Mouse (Mus musculus) C2C12 (cell line): Measurements from ENCODE around the gene Tnfrsf8. TPM values are rescaled to one million over a fixed set of nuclear protein-coding genes. Genes with fewer than 3 reads are reported as not detected.

Source experiments
- H3K27me3 ChIP-seq: one replicate; pipeline ENCODE4 v1.6.1; 2011; ENCODE audit not compliant: control insufficient read depth, insufficient read depth, insufficient read length
- H3K36me3 ChIP-seq: one replicate; pipeline ENCODE4 v1.6.1; 2011; ENCODE audit not compliant: control insufficient read depth, insufficient read depth
- H3K4me3 ChIP-seq: one replicate; pipeline ENCODE4 v1.5.1; 2011; ENCODE audit warnings: mild to moderate bottlenecking, control low read depth; ENCODE audit not compliant: poor library complexity, insufficient read depth, severe bottlenecking
- H3K79me2 ChIP-seq: one replicate; pipeline ENCODE4 v1.6.1; 2011; ENCODE audit not compliant: control insufficient read depth, insufficient read depth
- H3K79me3 ChIP-seq: one replicate; pipeline ENCODE4 v1.6.1; 2011; ENCODE audit warnings: low read depth, control low read depth
- H3ac ChIP-seq: one replicate; pipeline ENCODE3; 2011; ENCODE audit warnings: low read depth; ENCODE audit not compliant: control insufficient read depth, insufficient read length
- CEBPB ChIP-seq: IDR thresholded peaks from one replicate; pipeline ENCODE4 v1.6.1; 2011; ENCODE audit warnings: low read depth, mild to moderate bottlenecking, control low read depth, moderate library complexity
- CTCF ChIP-seq: IDR thresholded peaks from one replicate; pipeline ENCODE4 v1.5.1; 2011; ENCODE audit not compliant: control insufficient read depth, insufficient read depth, insufficient read length
- FOSL1 ChIP-seq: IDR thresholded peaks from one replicate; pipeline ENCODE4 v1.8.0; 2011; ENCODE audit warnings: mild to moderate bottlenecking, low read length; ENCODE audit not compliant: poor library complexity, insufficient read depth, severe bottlenecking
- MAX ChIP-seq: IDR thresholded peaks from one replicate; pipeline ENCODE4 v1.6.1; 2011; ENCODE audit warnings: mild to moderate bottlenecking, control low read depth
- MYOD1 ChIP-seq: IDR thresholded peaks from one replicate; pipeline ENCODE4 v1.6.1; 2011; ENCODE audit warnings: low read depth; ENCODE audit not compliant: control insufficient read depth, insufficient read length
- MYOG ChIP-seq: IDR thresholded peaks from one replicate; pipeline ENCODE4 v1.6.1; 2011; ENCODE audit not compliant: control insufficient read depth, insufficient read length; ENCODE audit errors: extremely low read depth
- USF1 ChIP-seq: IDR thresholded peaks from one replicate; pipeline ENCODE4 v1.6.1; 2011; ENCODE audit warnings: low read depth, mild to moderate bottlenecking, control low read depth, moderate library complexity
- polyA plus RNA-seq: library from polyadenylated mRNA; unstranded; fragments of >200 nt; fragmentation: generic; extraction: Trizol; gene quantifications from one replicate; pipeline ENCODE4 v1.2.1, GENCODE M21; 2012; ENCODE audit warnings: missing spikeins

Tnfrsf8 gene
- polyA plus RNA-seq, 1 experiment, result not detected

DNA sequence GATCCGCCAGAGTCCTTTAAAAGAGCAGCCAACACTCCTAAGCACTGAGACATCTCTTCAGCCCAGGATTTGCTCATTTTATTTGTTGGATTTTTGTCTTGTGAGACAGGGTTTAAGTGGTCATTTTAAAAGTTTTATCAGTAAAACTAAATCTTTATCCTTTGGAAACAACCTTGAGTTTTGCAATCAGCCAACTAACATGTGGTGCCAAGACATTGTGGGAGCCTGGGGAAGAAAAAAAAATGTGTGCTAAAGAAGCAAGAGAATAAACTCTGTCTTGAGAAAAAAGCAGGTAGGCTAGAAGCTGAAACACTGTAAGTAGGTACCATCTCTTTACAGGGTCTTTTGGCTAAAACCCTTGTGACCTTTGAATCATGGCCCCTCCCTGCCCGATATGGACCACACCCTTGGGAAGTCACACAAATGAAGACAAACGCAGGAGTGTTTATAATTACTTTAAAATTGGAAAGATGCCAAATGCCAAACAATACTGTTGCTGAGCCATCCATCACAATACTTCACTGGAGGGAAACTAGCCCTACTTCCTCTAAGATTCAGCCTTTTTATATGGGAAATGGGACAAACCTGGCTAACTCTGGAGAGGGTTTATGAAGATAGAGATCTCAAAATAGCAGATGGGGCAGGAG is 36.1 kb downstream of the Tnfrsf8 start:
- no peaks in the 10 kb centered on the region for H3K79me3 ChIP-seq
- no peaks in the 10 kb centered on the region for H3K36me3 ChIP-seq
- TF ChIP-seq MYOD1 (no peak), CEBPB (peak; percentile 28), FOSL1 (no peak), CTCF (no peak), MYOG (no peak)
- no peaks in the 10 kb centered on the region for H3K27me3 ChIP-seq
- H3ac ChIP-seq, result no peak overlapping the region
- no peaks in the 10 kb centered on the region for H3K79me2 ChIP-seq
- H3K4me3 ChIP-seq, result no peak overlapping the region

GRCm38 (mm10) chr4:145278231-145278630 is 36.7 kb downstream of the Tnfrsf8 start:
- no peaks in the 10 kb centered on the region for H3K79me3 ChIP-seq
- no peaks in the 10 kb centered on the region for H3K27me3 ChIP-seq
- no peaks in the 10 kb centered on the region for H3K79me2 ChIP-seq
- TF ChIP-seq USF1 (no peak), CEBPB (no peak), MAX (no peak), FOSL1 (no peak), MYOG (no peak), CTCF (no peak), MYOD1 (no peak)
- H3K4me3 ChIP-seq, result no peak overlapping the region
- no peak overlapping the region for H3ac ChIP-seq
- no peaks in the 10 kb centered on the region for H3K36me3 ChIP-seq

DNA sequence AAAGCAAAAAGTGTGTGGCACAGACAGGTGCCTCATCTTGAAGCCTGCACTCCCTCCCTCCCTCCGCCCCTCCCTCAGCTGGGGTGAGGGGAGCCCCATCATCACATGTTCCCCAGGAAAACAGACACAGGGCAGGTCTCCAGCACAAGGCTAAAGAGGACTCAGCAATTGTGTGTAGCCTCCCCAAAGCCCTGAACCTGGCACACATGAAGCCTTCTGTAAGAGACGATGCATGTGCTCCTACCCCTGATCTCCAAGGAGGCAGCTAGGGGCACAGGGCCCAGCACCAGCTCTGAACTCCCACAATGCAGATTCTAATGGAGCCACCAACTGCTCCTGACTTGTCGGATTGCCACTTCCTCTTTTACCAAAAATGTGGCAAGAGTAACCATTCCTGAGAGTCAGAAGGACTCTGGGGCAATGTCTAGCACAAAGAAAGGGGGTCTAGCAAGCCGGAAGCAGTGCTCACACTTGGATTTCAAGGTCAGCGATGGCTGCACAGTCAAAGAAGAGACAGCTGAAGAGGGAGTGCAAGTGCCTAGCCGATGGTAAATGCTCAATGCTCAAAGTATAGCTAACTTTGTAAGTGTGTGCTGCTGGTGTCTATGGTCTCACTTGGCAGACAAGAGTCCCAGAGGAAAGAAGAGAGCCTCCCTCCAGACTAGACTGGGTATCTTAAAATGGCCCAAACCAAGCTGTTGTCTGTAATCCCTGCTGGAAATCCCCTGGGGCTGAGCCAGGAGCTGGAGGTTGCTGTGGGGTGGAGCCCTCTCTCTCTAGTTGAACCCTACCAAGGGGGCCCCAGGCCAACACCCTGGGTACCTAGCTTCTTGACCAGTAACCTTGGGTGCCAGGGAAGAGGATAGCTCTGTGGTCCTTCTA is 38.4 kb downstream of the Tnfrsf8 start:
- no peaks in the 10 kb centered on the region for H3K36me3 ChIP-seq
- H3K79me2 ChIP-seq, result no peaks in the 10 kb centered on the region
- TF ChIP-seq FOSL1 (no peak), MYOD1 (no peak), CTCF (no peak), MAX (no peak), MYOG (no peak)
- H3K4me3 ChIP-seq, result no peak overlapping the region
- no peak overlapping the region for H3ac ChIP-seq
- no peaks in the 10 kb centered on the region for H3K27me3 ChIP-seq
- no peaks in the 10 kb centered on the region for H3K79me3 ChIP-seq

DNA sequence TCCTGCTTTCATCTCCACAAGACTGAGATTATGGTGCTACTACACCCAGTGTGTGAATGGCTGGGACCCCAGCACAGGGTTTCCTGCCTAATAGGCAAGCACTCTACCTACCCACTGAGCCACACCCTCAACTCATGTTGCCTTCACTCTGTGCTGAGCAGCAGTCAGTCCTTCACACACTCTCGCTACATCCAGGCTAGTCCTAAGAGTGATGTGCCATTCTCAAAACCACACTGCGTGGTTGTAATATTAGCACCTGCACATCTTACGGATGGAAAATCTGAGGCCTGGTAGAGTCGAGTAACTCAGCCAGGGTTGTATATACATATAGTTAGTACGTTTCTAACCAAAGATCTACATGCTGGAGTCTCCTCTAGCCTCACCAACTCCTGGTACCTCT is 40.1 kb downstream of the Tnfrsf8 start:
- H3K36me3 ChIP-seq, result no peaks in the 10 kb centered on the region
- TF ChIP-seq MAX, result no peak
- TF ChIP-seq USF1, result no peak
- TF ChIP-seq CTCF, result no peak
- TF ChIP-seq MYOD1, result no peak
- TF ChIP-seq MYOG, result no peak
- no peak for TF ChIP-seq FOSL1
- no peak for TF ChIP-seq CEBPB

DNA sequence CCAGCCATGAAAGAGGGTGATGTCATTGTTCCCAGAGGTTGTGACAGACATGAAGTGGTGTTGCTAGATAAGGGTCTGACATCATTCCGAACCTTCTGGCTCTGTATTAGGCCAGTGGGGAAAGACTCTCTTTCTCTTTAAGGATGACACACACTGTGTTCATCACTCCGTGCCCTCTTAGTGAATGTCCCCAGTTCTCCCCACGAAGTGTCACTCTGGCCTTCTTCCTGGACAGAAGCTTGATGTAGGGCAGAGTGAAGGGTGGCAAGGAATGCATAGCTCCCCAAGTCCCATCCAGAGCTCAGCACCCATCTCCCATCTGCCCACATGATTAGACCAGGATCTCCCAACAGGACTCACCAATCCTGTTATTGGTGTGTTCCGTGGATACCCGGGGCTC is 41.0 kb downstream of the Tnfrsf8 start:
- no peaks in the 10 kb centered on the region for H3K79me3 ChIP-seq
- H3K27me3 ChIP-seq, result no peaks in the 10 kb centered on the region
- H3ac ChIP-seq, result no peak overlapping the region
- no peaks in the 10 kb centered on the region for H3K79me2 ChIP-seq
- H3K4me3 ChIP-seq, result no peak overlapping the region
- H3K36me3 ChIP-seq, result no peaks in the 10 kb centered on the region
- no peak for TF ChIP-seq MAX
- TF ChIP-seq CEBPB, result peak; percentile 22
- TF ChIP-seq MYOG, result no peak
- TF ChIP-seq USF1, result no peak
- TF ChIP-seq FOSL1, result no peak
- TF ChIP-seq CTCF, result no peak
- peak; percentile 4 for TF ChIP-seq MYOD1

More for the DNA sequence above, 40.1 kb downstream of the Tnfrsf8 start:
- Histone ChIP-seq H3K4me3 (no peak overlapping the region), H3K79me3 (no peaks in the 10 kb centered on the region), H3K79me2 (no peaks in the 10 kb centered on the region), H3K27me3 (no peaks in the 10 kb centered on the region), H3ac (no peak overlapping the region)
